Mouse (Mus musculus): ENCODE measurements at regions not wholly inside any gene's neighbourhood (a gene's known extent, or its start where the extent isn't known, plus 50 kb on each side); places are given as distances from the start of the nearest gene placed in this dataset.

DNA sequence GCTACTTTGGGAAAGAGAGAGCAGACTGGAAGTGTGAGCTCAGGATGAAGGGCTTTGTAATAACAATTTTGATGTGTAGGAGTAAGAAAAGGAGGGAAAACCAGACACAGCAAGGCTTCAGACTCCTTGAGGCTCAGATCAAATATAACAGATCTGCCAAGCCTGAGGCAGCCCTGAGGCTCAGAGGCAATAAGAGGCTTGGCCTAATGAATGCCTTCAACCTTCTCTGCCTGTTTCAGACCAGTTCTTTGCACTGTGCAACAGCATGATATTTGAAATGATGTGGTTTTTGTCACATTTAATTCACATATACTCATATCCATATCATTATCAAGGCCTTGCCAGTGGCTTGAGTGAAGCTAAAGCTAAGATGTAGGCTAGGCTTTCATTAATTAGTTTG is 425.0 kb downstream of the Nova1 start:
- Histone ChIP-seq H3K9ac (replicated peaks) (no peak overlapping the region), H3K4me1 (no peaks in the 10 kb centered on the region), H3K4me3 (replicated peaks) (no peak overlapping the region), H3K27me3 (replicated peaks) (no peaks in the 10 kb centered on the region), H3K36me3 (no peaks in the 10 kb centered on the region), H3K27ac (replicated peaks) (no peak overlapping the region), H3K4me2 (no peak overlapping the region), H3K9me3 (replicated peaks) (no peaks in the 10 kb centered on the region)
- no peak for ATAC-seq (ENCODE audit: low FRiP score)

DNA sequence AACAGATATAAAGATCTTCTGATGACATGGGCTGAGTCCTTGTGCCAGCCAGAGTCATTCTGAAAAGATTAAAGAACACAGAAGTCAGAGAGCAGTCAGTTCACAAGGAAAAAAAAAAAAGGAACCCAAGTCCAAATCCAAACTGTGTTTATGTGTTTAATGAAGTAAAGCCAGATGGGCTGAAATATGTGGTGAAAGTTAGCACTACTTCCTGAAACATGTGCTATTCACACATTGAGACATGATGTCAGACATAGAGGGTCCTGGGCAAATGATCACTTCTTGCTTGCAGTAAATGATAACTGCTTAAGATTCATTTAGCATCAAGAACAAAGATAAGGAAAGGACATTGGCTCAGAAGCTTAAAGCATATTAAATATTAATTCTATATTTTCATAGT is 439.8 kb downstream of the Nova1 start:
- Histone ChIP-seq H3K27me3 (replicated peaks) (no peaks in the 10 kb centered on the region), H3K4me3 (replicated peaks) (no peak overlapping the region), H3K27ac (replicated peaks) (no peak overlapping the region), H3K9ac (replicated peaks) (no peak overlapping the region), H3K4me1 (no peaks in the 10 kb centered on the region), H3K4me2 (no peak overlapping the region), H3K9me3 (replicated peaks) (no peaks in the 10 kb centered on the region), H3K36me3 (no peaks in the 10 kb centered on the region)
- no peak for ATAC-seq (ENCODE audit: low FRiP score)

DNA sequence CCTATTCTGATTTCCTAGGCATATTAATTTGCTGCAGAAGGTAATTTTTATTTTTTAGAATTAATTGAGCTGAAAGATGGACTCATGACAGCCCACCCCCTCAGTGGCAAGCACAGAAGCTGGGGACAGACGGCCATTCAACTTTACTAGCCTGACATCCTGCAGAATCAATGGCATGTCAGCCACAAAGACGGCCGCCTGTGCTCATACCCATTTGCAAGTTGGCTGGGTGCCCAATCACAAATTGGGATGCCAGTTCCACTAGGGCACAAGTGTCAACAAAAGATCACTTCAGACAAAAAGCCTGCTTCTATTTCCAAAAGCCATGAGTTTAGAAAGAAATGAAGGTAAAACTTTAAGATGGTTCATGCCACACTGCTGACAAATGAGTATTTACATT is 447.0 kb downstream of the Nova1 start:
- H3K27me3 ChIP-seq (replicated peaks) = no peaks in the 10 kb centered on the region
- H3K4me2 ChIP-seq = no peak overlapping the region
- no peak overlapping the region for H3K9ac ChIP-seq (replicated peaks)
- no peak overlapping the region for H3K27ac ChIP-seq (replicated peaks)
- 16% methylated on average over 3 of the region's 3 CpGs for WGBS
- no peak for ATAC-seq (ENCODE audit: low FRiP score)
- H3K9me3 ChIP-seq (replicated peaks) = no peaks in the 10 kb centered on the region
- H3K4me3 ChIP-seq (replicated peaks) = no peak overlapping the region
- no peaks in the 10 kb centered on the region for H3K36me3 ChIP-seq
- H3K4me1 ChIP-seq = no peaks in the 10 kb centered on the region

DNA sequence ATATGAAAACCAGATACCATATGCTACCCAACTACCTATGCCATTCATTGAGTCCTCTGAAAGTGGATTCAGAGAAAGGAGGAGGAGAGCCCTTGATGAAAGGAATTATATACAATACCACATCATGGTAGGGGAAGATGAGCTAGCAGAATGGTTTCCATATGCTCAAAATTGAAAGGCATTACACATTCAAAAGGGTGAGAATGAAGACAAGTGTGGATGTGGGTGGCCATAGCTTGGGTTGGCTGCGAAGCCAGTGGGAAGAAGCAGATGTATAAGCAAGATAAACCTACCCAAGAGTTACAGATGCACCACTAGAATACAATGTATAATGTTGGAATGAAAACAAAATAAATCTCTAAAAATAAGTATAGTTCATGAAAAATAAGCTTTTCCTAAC is 485.4 kb downstream of the Nova1 start:
- ATAC-seq (ENCODE audit: low FRiP score) = no peak

DNA sequence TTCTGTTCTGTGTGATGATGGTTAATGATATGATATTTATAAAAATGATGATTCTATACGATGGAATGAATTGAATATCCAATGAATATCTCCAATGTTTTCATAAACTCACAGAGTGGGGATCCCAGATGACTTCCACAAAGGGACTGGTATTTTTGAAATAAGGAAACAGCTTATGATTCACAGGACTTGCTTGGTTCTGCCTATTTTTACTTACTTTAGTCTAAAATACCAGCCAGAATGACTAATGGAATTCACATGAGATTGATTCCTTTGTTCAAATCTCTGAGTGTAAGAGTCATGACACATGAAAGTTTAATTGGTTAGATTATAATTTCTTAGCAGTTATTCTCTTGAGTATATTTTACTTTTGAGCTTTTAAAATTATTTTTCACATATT is 490.9 kb downstream of the Nova1 start:
- 90% methylated on average over 1 of the region's 1 CpGs for WGBS
- ATAC-seq (ENCODE audit: low FRiP score) = no peak
- no peak overlapping the region for H3K9ac ChIP-seq (replicated peaks)

More for the DNA sequence above, 485.4 kb downstream of the Nova1 start:
- Histone ChIP-seq H3K4me1 (no peaks in the 10 kb centered on the region), H3K4me3 (replicated peaks) (no peak overlapping the region), H3K27me3 (replicated peaks) (no peaks in the 10 kb centered on the region), H3K27ac (replicated peaks) (no peak overlapping the region), H3K9me3 (replicated peaks) (no peaks in the 10 kb centered on the region), H3K36me3 (no peaks in the 10 kb centered on the region), H3K4me2 (no peak overlapping the region), H3K9ac (replicated peaks) (no peak overlapping the region)
- 89% methylated on average over 1 of the region's 1 CpGs for WGBS

DNA sequence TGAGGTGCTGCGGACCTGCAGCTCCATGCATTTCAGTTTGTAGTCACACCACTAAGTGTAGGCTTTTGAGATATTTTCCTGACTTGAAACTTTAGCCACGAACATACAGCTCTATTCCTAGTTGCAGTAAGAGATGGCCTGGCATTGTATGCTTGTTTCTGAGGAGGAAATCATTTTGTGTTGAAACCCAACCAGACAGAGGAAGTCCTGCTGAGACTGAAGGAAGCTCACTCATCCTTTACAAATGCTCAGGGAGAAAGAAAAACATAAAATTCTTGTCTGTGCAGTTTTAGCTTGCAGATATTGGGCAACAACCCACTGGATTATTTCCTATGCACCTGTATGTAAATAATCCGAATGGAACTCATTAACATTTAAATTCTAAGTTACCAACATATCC is 495.5 kb downstream of the Nova1 start:
- no peak overlapping the region for H3K4me3 ChIP-seq (replicated peaks)
- H3K27me3 ChIP-seq (replicated peaks) = no peaks in the 10 kb centered on the region
- no peak for ATAC-seq (ENCODE audit: low FRiP score)
- H3K4me1 ChIP-seq = no peaks in the 10 kb centered on the region
- H3K4me2 ChIP-seq = no peak overlapping the region
- H3K9ac ChIP-seq (replicated peaks) = no peak overlapping the region
- no peak overlapping the region for H3K27ac ChIP-seq (replicated peaks)
- no peaks in the 10 kb centered on the region for H3K36me3 ChIP-seq
- WGBS = 61% methylated on average over 3 of the region's 3 CpGs
- H3K9me3 ChIP-seq (replicated peaks) = no peaks in the 10 kb centered on the region

More for the DNA sequence above, 490.9 kb downstream of the Nova1 start:
- H3K9me3 ChIP-seq (replicated peaks) = no peaks in the 10 kb centered on the region
- H3K27me3 ChIP-seq (replicated peaks) = no peaks in the 10 kb centered on the region
- no peaks in the 10 kb centered on the region for H3K4me1 ChIP-seq
- no peak overlapping the region for H3K27ac ChIP-seq (replicated peaks)
- H3K4me2 ChIP-seq = no peak overlapping the region
- H3K36me3 ChIP-seq = no peaks in the 10 kb centered on the region
- H3K4me3 ChIP-seq (replicated peaks) = no peak overlapping the region

DNA sequence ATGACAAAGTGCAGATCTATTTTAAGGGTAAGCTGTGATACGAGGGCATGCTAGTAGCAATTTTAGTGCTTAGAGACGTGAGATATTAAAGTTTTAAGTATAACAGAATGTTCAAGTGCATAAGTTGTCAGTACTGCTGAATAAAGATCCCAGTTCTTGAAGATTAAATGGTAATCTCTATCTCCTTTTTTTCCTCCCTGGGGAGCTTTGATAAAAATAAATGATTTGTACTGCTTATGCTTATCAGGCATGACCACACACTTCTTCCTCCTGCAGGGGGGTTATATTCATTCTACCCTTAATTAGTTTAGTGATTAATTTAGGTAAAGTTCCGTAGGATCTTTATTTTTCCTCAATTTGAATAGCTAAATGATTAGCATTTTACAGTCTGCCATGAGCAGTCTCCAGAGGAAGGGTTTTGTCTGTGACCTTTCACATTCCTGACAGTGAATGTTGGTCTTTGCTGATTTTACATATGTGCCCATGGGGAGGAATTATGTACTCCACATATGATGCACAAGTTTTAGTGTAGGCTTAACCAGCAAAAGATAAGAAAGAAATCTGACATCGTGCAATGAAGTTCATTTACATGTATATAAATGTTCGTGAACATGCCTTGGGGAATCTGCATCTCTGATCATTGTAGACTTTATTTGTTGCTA is 515.5 kb downstream of the Nova1 start:
- Histone ChIP-seq H3K9ac (replicated peaks) (no peak overlapping the region), H3K9me3 (replicated peaks) (no peaks in the 10 kb centered on the region), H3K27me3 (replicated peaks) (no peaks in the 10 kb centered on the region), H3K4me2 (no peak overlapping the region), H3K4me3 (replicated peaks) (no peak overlapping the region), H3K4me1 (no peaks in the 10 kb centered on the region), H3K36me3 (no peaks in the 10 kb centered on the region), H3K27ac (replicated peaks) (no peak overlapping the region)
- ATAC-seq (ENCODE audit: low FRiP score) = no peak
- WGBS = 60% methylated on average over 5 of the region's 5 CpGs

DNA sequence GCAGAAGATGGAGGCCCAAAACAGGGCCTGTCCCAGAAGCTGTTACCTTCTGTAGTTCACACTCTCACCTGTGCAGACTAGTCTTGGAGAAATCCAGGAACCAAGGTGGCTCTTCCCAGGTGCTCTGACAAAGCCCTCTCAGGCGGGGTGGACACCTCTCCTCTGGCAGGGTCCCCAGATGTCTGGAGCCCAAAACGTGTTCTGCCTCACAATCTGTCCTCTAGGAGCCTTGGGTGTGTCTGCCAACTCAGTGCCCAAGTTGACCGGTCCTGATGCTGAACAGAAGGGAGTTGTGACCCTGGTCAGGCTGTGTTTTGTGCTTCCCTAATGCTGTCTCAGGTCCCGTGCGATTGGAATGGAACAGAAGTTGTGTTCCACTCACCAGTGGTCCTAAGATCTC is 519.8 kb downstream of the Nova1 start:
- 89% methylated on average over 5 of the region's 5 CpGs for WGBS
- no peaks in the 10 kb centered on the region for H3K36me3 ChIP-seq

DNA sequence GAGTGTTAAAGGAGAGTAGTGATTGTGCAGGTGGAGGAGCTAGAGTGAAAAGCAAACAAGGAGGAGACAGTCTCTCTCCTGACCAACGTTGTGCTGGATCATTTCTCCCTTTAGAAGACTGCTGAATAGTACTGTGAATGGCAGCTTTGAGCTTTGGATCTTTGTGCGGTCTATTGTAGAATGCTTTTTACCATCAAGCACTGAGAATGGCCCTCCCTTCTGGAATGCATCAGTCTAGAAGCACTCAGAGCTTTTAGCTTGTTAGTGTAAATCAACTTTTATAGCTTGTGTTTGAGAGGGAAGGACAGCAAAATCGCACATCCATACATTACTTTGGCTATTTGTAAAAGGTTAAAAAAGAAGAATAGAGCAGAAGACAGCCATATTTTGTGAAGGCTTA is 534.2 kb downstream of the Nova1 start:
- no peaks in the 10 kb centered on the region for H3K9me3 ChIP-seq (replicated peaks)
- H3K4me2 ChIP-seq = no peak overlapping the region
- no peaks in the 10 kb centered on the region for H3K4me1 ChIP-seq
- no peak overlapping the region for H3K27ac ChIP-seq (replicated peaks)
- 20% methylated on average over 3 of the region's 3 CpGs for WGBS
- no peaks in the 10 kb centered on the region for H3K27me3 ChIP-seq (replicated peaks)
- H3K4me3 ChIP-seq (replicated peaks) = no peak overlapping the region
- H3K36me3 ChIP-seq = no peaks in the 10 kb centered on the region
- 0 out of 2 replicates have a peak, but pooled peaks have one; percentile 63 for ATAC-seq (ENCODE audit: low FRiP score)
- no peak overlapping the region for H3K9ac ChIP-seq (replicated peaks)

More for the DNA sequence above, 519.8 kb downstream of the Nova1 start:
- no peak overlapping the region for H3K27ac ChIP-seq (replicated peaks)
- no peak for ATAC-seq (ENCODE audit: low FRiP score)
- no peak overlapping the region for H3K4me2 ChIP-seq
- no peaks in the 10 kb centered on the region for H3K9me3 ChIP-seq (replicated peaks)
- H3K27me3 ChIP-seq (replicated peaks) = no peaks in the 10 kb centered on the region
- H3K9ac ChIP-seq (replicated peaks) = no peak overlapping the region
- no peak overlapping the region for H3K4me3 ChIP-seq (replicated peaks)
- no peaks in the 10 kb centered on the region for H3K4me1 ChIP-seq

DNA sequence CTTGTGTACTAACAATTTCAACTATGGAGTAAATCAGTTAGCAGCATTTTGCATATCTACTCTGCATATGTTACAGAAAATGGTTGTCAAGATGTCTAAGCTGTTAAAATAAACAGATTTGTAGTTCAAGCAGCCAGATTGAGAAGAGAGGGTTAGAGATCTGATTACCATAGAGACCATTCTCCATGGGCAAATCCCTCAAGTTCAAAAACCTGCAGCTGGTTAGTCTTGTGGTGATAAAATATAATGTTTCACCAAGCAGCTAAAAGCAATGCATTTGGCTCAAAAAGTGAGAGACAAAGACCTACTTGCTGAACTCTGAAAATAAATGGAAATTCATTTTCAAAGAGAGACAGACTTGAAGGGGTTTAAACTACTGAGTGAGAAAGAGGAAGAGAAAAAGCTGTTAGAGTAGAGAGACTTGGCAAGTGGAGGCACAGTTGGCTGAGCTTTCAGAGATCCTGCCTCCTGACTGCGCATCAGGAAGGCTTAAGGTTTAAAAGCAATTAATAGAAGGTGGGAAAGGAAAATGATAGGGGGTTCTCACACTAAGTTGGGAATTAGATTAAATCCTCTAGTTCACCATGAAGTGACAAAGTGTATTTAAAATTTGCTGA is 570.2 kb downstream of the Nova1 start:
- no peaks in the 10 kb centered on the region for H3K27me3 ChIP-seq (replicated peaks)
- no peak overlapping the region for H3K9ac ChIP-seq (replicated peaks)
- no peak for ATAC-seq (ENCODE audit: low FRiP score)
- H3K27ac ChIP-seq (replicated peaks) = no peak overlapping the region
- no peak overlapping the region for H3K4me2 ChIP-seq
- H3K4me3 ChIP-seq (replicated peaks) = no peak overlapping the region
- no peaks in the 10 kb centered on the region for H3K36me3 ChIP-seq
- H3K9me3 ChIP-seq (replicated peaks) = no peaks in the 10 kb centered on the region
- 69% methylated on average over 1 of the region's 1 CpGs for WGBS
- H3K4me1 ChIP-seq = no peaks in the 10 kb centered on the region

DNA sequence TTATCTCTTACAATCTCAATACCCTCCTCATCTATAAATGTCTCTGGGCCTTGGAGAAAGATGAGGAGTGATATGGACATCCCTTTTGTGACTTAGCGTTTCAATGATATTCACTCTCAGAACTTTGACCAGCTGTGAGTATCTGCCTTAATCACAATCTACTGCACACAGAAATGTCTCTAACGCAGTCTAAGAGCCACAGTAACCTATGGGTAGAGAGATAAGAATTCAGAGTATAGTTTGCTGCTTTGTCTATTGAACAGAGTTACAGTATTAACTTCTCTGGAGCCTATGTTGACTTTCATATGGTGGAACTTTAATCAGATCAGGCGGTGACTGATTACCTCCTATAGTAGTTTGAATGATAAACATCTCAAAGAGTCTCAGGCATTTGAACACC is 573.8 kb downstream of the Nova1 start:
- Histone ChIP-seq H3K36me3 (no peaks in the 10 kb centered on the region), H3K9ac (replicated peaks) (no peak overlapping the region), H3K27ac (replicated peaks) (no peak overlapping the region), H3K4me1 (no peaks in the 10 kb centered on the region), H3K4me3 (replicated peaks) (no peak overlapping the region), H3K4me2 (no peak overlapping the region), H3K9me3 (replicated peaks) (no peaks in the 10 kb centered on the region), H3K27me3 (replicated peaks) (no peaks in the 10 kb centered on the region)
- WGBS = 96% methylated on average over 3 of the region's 3 CpGs
- no peak for ATAC-seq (ENCODE audit: low FRiP score)

DNA sequence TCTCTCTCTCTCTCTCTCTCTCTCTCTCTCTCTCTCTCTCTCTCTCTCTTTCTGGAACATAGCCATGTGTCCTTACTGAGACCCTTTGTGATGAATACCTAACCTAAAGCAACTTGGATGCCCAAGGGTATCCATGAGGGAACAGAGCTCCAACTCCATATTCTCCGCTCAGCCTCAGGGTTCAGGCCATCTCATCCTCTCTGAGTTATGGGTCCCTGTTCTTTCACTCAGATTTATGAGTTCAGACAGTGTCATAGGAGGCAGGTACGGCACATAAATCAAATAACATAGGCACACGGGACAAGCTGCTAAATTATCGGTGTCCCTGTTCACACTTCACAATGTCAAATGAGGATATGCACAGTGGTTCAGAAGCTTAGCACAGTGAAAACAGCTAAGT is 586.4 kb downstream of the Nova1 start:
- H3K36me3 ChIP-seq = no peaks in the 10 kb centered on the region
- H3K9me3 ChIP-seq (replicated peaks) = no peaks in the 10 kb centered on the region
- no peak overlapping the region for H3K4me3 ChIP-seq (replicated peaks)
- H3K4me1 ChIP-seq = no peaks in the 10 kb centered on the region
- no peaks in the 10 kb centered on the region for H3K27me3 ChIP-seq (replicated peaks)
- no peak overlapping the region for H3K4me2 ChIP-seq
- H3K27ac ChIP-seq (replicated peaks) = no peak overlapping the region
- no peak overlapping the region for H3K9ac ChIP-seq (replicated peaks)
- 79% methylated on average over 4 of the region's 4 CpGs for WGBS
- peak; percentile 47; the same call in 1 of the 2 replicates for ATAC-seq (ENCODE audit: low FRiP score)

Measured in neural tube, embryonic 15.5 days (tissue).